Mouse (Mus musculus) bone marrow macrophage, adult 2 months (primary cell): ENCODE data around the gene Ftsj1. TPM values are rescaled to one million over a fixed set of nuclear protein-coding genes. Genes with fewer than 3 reads are reported as not detected.
A peak's percentile ranks its signal among the peaks of the same experiment; 100 is the strongest.

ENCODE experiments used
- H3K27ac ChIP-seq: 2 replicates; pipeline ENCODE4 v1.5.1; 2012; ENCODE audit warnings: low read depth, low read length; ENCODE audit not compliant: insufficient read depth
- H3K4me1 ChIP-seq: 2 replicates; pipeline ENCODE4 v1.6.1; 2012; ENCODE audit warnings: low read length; ENCODE audit not compliant: control insufficient read depth, insufficient read depth
- H3K4me3 ChIP-seq: 2 replicates; pipeline ENCODE4 v1.5.1; 2012; ENCODE audit warnings: mild to moderate bottlenecking, low read length, moderate library complexity; ENCODE audit not compliant: insufficient read depth
- CTCF ChIP-seq: IDR thresholded peaks from 2 replicates; pipeline ENCODE4 v1.5.1; 2012; ENCODE audit warnings: low read depth, mild to moderate bottlenecking, low read length, moderate library complexity
- POLR2A ChIP-seq: IDR thresholded peaks from 2 replicates; pipeline ENCODE4 v1.6.1; 2012; ENCODE audit warnings: mild to moderate bottlenecking, low read depth, low read length, borderline replicate concordance
- polyA plus RNA-seq: library from polyadenylated mRNA; stranded (reverse); fragments of >200 nt; gene quantifications from 2 replicates; pipeline ENCODE4 v1.2.4, GENCODE M21; 2012; ENCODE audit not compliant: missing spikeins, insufficient read depth, insufficient read length

Ftsj1 gene
- polyA plus RNA-seq, 1 experiment = 10.5 TPM

- TF ChIP-seq POLR2A = no peak
- no peak for TF ChIP-seq CTCF
- H3K4me3 ChIP-seq = no peak overlapping the region
- no peak overlapping the region for H3K27ac ChIP-seq
- H3K4me1 ChIP-seq = 0 out of 2 replicates have a peak, but pooled peaks cover 4% of the 10 kb centered on the region
Observed at GRCm38 (mm10) chrX:8204076-8204475, 48.1 kb downstream of the Ftsj1 start.

GRCm38 (mm10) chrX:8203105-8203504 is 49.1 kb downstream of the Ftsj1 start:
- TF ChIP-seq POLR2A (no peak), CTCF (no peak)
- Histone ChIP-seq H3K4me3 (no peak overlapping the region), H3K4me1 (0 out of 2 replicates have a peak, but pooled peaks cover 4% of the 10 kb centered on the region), H3K27ac (no peak overlapping the region)

GRCm38 (mm10) chrX:8193419-8193723 is 58.8 kb downstream of the Ftsj1 start, which contains the start of gene Ebp:
TSS of gene Ebp (minus strand) at chrX:8193512.
- TF ChIP-seq CTCF (no peak), POLR2A (no peak)
- Histone ChIP-seq H3K4me1 (peaks cover 6% of the 10 kb centered on the region), H3K27ac (peak within 1 kb of the TSS; percentile 49), H3K4me3 (peak within 1 kb of the TSS; percentile 87)

GRCm38 (mm10) chrX:8192640-8193418 is 59.4 kb downstream of the Ftsj1 start:
- H3K4me1 ChIP-seq = peaks cover 6% of the 10 kb centered on the region
- H3K27ac ChIP-seq = peak overlapping the region; percentile 49
- H3K4me3 ChIP-seq = peak overlapping the region; percentile 87
- TF ChIP-seq CTCF (no peak), POLR2A (peak; percentile 25; the same call in 1 of the 2 replicates)

- Histone ChIP-seq H3K4me1 (peaks cover 6% of the 10 kb centered on the region), H3K27ac (peak overlapping the region; percentile 25; the same call in 1 of the 2 replicates), H3K4me3 (peak overlapping the region; percentile 87)
- TF ChIP-seq CTCF = no peak
- no peak for TF ChIP-seq POLR2A
Observed at GRCm38 (mm10) chrX:8192126-8192639, 60.0 kb downstream of the Ftsj1 start.

Other genes with a start within 250 kb of the Ftsj1 start
- not detected in 2 replicates for gene Glod5, start 233.9 kb downstream of the Ftsj1 start, polyA plus RNA-seq
- 23.6 and 27.3 TPM in 2 replicates for gene Suv39h1, start 177.6 kb downstream of the Ftsj1 start, polyA plus RNA-seq
- 82.7 and 86.3 TPM in 2 replicates for gene Was, start 161.9 kb downstream of the Ftsj1 start, polyA plus RNA-seq
- gene Wdr13, start 119.5 kb downstream of the Ftsj1 start, polyA plus RNA-seq = 59.1 and 61.3 TPM in 2 replicates
- gene Rbm3, start 106.5 kb downstream of the Ftsj1 start, polyA plus RNA-seq = 290 and 322 TPM in 2 replicates
- gene Tbc1d25, start 76.2 kb downstream of the Ftsj1 start, polyA plus RNA-seq = 5.9 and 6.4 TPM in 2 replicates
- 70.9 and 95.1 TPM in 2 replicates for gene Ebp, start 58.9 kb downstream of the Ftsj1 start, polyA plus RNA-seq
- gene Porcn, start 45.9 kb downstream of the Ftsj1 start, polyA plus RNA-seq = 5.5 and 6.9 TPM in 2 replicates
- gene Slc38a5, start 18.7 kb upstream of the Ftsj1 start, polyA plus RNA-seq = not detected in 2 replicates
- not detected in 2 replicates for gene Ssxb10, start 75.0 kb upstream of the Ftsj1 start, polyA plus RNA-seq
- gene Ssxb9, start 114.6 kb upstream of the Ftsj1 start, polyA plus RNA-seq = not detected in 2 replicates
- not detected in 2 replicates for gene Ssxb1, start 160.9 kb upstream of the Ftsj1 start, polyA plus RNA-seq
- not detected in 2 replicates for gene Ssxb2, start 209.3 kb upstream of the Ftsj1 start, polyA plus RNA-seq